Mouse (Mus musculus): ENCODE measurements around the gene Atn1. TPM values are rescaled to one million over a fixed set of nuclear protein-coding genes. Genes with fewer than 3 reads are reported as not detected.
A peak's percentile ranks its signal among the peaks of the same experiment; 100 is the strongest.

Gene Atn1
- polyA plus RNA-seq, 1 experiment = 83.5 TPM

GRCm38 (mm10) chr6:124795781-124796180 is 39.5 kb upstream of the Atn1 start:
- 79% methylated on average over 4 of the region's 4 CpGs for WGBS
- Histone ChIP-seq H3K4me3 (replicated peaks; ENCODE audit: insufficient read depth, low read depth, low read length) (no peak overlapping the region), H3K27me3 (ENCODE audit: control insufficient read depth, insufficient read depth, low read length) (no peaks in the 10 kb centered on the region), H3K27ac (ENCODE audit: insufficient read depth, low read length) (no peak overlapping the region), H3K4me1 (ENCODE audit: control insufficient read depth, insufficient read depth, low read length) (no peaks in the 10 kb centered on the region)
- TF ChIP-seq POLR2A (IDR thresholded peaks at IDR 0.05; ENCODE audit: borderline replicate concordance, insufficient read depth, low read length) (no peak), CTCF (IDR thresholded peaks at IDR 0.05; ENCODE audit: borderline replicate concordance, insufficient read depth, low read depth, low read length) (no peak)
- no peak for DNase-seq

- Histone ChIP-seq H3K4me3 (replicated peaks; ENCODE audit: insufficient read depth, low read depth, low read length) (no peak overlapping the region), H3K27ac (ENCODE audit: insufficient read depth, low read length) (no peak overlapping the region), H3K4me1 (ENCODE audit: control insufficient read depth, insufficient read depth, low read length) (peaks cover 7% of the 10 kb centered on the region; the same call in 1 of the 2 replicates), H3K27me3 (ENCODE audit: control insufficient read depth, insufficient read depth, low read length) (no peaks in the 10 kb centered on the region)
- WGBS = 91% methylated on average over 3 of the region's 3 CpGs
- no peak for DNase-seq
- TF ChIP-seq POLR2A (IDR thresholded peaks at IDR 0.05; ENCODE audit: borderline replicate concordance, insufficient read depth, low read length) = no peak
- TF ChIP-seq CTCF (IDR thresholded peaks at IDR 0.05; ENCODE audit: borderline replicate concordance, insufficient read depth, low read depth, low read length) = no peak
These were observed 35.6 kb upstream of the Atn1 start for GRCm38 (mm10) chr6:124791911-124792310.

DNA sequence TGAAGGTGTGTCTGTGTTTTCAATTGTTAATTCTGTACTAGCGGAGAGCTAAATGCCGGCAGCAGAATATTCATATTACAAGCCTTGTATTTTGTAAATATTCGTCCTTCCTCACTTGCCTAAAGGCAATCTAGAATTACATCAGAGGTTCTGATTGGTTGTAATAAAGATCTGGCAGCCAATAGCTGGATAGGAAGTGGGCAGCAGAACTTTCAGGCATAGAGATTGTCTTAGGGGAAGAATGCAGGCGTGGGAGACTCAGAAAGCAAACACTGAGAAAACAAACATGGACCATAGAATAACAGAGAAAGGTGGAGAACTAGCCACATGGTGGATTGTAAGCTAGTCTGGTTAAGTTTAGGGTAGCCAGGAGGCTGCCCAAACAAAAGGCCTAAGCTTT is 33.8 kb upstream of the Atn1 start:
- WGBS = 85% methylated on average over 4 of the region's 4 CpGs
- H3K27me3 ChIP-seq (ENCODE audit: control insufficient read depth, insufficient read depth, low read length) = no peaks in the 10 kb centered on the region
- no peak for DNase-seq

DNA sequence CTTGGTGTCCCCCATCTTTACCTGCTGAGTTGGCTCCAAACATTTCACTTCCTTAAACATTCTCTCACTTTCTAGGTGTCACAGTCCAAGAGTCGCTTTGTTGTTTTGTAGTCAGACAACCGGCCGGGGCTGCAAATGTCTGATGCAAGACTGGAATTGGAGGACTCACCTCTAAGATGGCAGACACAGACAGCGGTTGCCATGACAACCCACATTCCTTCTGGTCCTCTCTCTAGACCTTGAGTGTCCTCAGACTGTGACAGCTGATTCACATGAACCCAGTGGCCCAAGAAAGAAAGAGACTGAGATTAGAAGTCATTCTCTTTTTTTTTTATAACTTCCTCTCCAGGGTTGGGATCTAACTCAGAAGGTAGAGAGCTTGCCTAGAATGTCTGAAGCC is 33.2 kb upstream of the Atn1 start:
- no peak overlapping the region for H3K27ac ChIP-seq (ENCODE audit: insufficient read depth, low read length)
- WGBS = 77% methylated on average over 4 of the region's 4 CpGs
- no peak for TF ChIP-seq POLR2A (IDR thresholded peaks at IDR 0.05; ENCODE audit: borderline replicate concordance, insufficient read depth, low read length)
- no peak for TF ChIP-seq CTCF (IDR thresholded peaks at IDR 0.05; ENCODE audit: borderline replicate concordance, insufficient read depth, low read depth, low read length)
- no peak for DNase-seq
- H3K4me1 ChIP-seq (ENCODE audit: control insufficient read depth, insufficient read depth, low read length) = peaks cover 19% of the 10 kb centered on the region; the same call in 1 of the 2 replicates
- H3K27me3 ChIP-seq (ENCODE audit: control insufficient read depth, insufficient read depth, low read length) = no peaks in the 10 kb centered on the region
- H3K4me3 ChIP-seq (replicated peaks; ENCODE audit: insufficient read depth, low read depth, low read length) = no peak overlapping the region

More for the DNA sequence above, 33.8 kb upstream of the Atn1 start:
- peaks cover 19% of the 10 kb centered on the region; the same call in 1 of the 2 replicates for H3K4me1 ChIP-seq (ENCODE audit: control insufficient read depth, insufficient read depth, low read length)
- H3K4me3 ChIP-seq (replicated peaks; ENCODE audit: insufficient read depth, low read depth, low read length) = no peak overlapping the region
- TF ChIP-seq POLR2A (IDR thresholded peaks at IDR 0.05; ENCODE audit: borderline replicate concordance, insufficient read depth, low read length) = no peak
- TF ChIP-seq CTCF (IDR thresholded peaks at IDR 0.05; ENCODE audit: borderline replicate concordance, insufficient read depth, low read depth, low read length) = no peak
- H3K27ac ChIP-seq (ENCODE audit: insufficient read depth, low read length) = no peak overlapping the region

- peaks cover 19% of the 10 kb centered on the region; the same call in 1 of the 2 replicates for H3K4me1 ChIP-seq (ENCODE audit: control insufficient read depth, insufficient read depth, low read length)
- TF ChIP-seq CTCF (IDR thresholded peaks at IDR 0.05; ENCODE audit: borderline replicate concordance, insufficient read depth, low read depth, low read length) = no peak
- TF ChIP-seq POLR2A (IDR thresholded peaks at IDR 0.05; ENCODE audit: borderline replicate concordance, insufficient read depth, low read length) = no peak
- DNase-seq = peak; percentile 57
- 10% methylated on average over 10 of the region's 10 CpGs for whole genome bisulfite sequencing
- no peaks in the 10 kb centered on the region for H3K27me3 ChIP-seq (ENCODE audit: control insufficient read depth, insufficient read depth, low read length)
- H3K27ac ChIP-seq (ENCODE audit: insufficient read depth, low read length) = 0 out of 2 replicates have a peak overlapping the region, but pooled peaks have one; percentile 29
- H3K4me3 ChIP-seq (replicated peaks; ENCODE audit: insufficient read depth, low read depth, low read length) = no peak overlapping the region
These were observed 31.4 kb upstream of the Atn1 start for GRCm38 (mm10) chr6:124787722-124788121.

GRCm38 (mm10) chr6:124786756-124787420 is 30.6 kb upstream of the Atn1 start:
- peaks cover 19% of the 10 kb centered on the region; the same call in 1 of the 2 replicates for H3K4me1 ChIP-seq (ENCODE audit: control insufficient read depth, insufficient read depth, low read length)
- peak; percentile 88 to 93 for DNase-seq
- TF ChIP-seq CTCF (IDR thresholded peaks at IDR 0.05; ENCODE audit: borderline replicate concordance, insufficient read depth, low read depth, low read length) = no peak; the same call in 1 of the 2 replicates
- TF ChIP-seq POLR2A (IDR thresholded peaks at IDR 0.05; ENCODE audit: borderline replicate concordance, insufficient read depth, low read length) = no peak
- peak overlapping the region; percentile 62 for H3K27ac ChIP-seq (ENCODE audit: insufficient read depth, low read length)
- H3K4me3 ChIP-seq (replicated peaks; ENCODE audit: insufficient read depth, low read depth, low read length) = no peak overlapping the region
- WGBS = 6% methylated on average over 8 of the region's 8 CpGs
- H3K27me3 ChIP-seq (ENCODE audit: control insufficient read depth, insufficient read depth, low read length) = no peaks in the 10 kb centered on the region

DNA sequence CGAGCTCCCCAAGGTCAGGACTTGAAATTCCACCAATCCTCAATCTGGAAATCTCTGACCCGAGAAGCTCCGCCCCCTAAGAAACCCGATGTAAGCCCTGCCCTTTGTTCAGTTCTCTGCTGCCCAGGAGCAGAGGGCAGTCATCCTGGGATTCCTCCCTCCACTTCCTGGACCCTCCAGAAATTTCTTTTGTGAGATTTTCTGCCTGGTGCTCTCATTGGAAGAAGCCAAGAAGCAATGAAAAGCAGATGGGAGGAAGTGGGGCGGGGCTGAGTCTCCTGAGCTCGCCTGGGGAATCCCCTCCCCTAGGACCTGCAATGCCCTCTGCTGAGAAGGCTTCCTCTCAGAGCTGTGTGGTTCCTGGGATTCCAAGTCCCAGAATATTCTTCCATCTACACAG is 26.1 kb upstream of the Atn1 start:
- Histone ChIP-seq H3K27ac (ENCODE audit: insufficient read depth, low read length) (no peak overlapping the region), H3K4me1 (ENCODE audit: control insufficient read depth, insufficient read depth, low read length) (peaks cover 20% of the 10 kb centered on the region; the same call in 1 of the 2 replicates), H3K4me3 (replicated peaks; ENCODE audit: insufficient read depth, low read depth, low read length) (no peak overlapping the region), H3K27me3 (ENCODE audit: control insufficient read depth, insufficient read depth, low read length) (no peaks in the 10 kb centered on the region)
- no peak for DNase-seq
- TF ChIP-seq POLR2A (IDR thresholded peaks at IDR 0.05; ENCODE audit: borderline replicate concordance, insufficient read depth, low read length) = no peak
- no peak for TF ChIP-seq CTCF (IDR thresholded peaks at IDR 0.05; ENCODE audit: borderline replicate concordance, insufficient read depth, low read depth, low read length)
- WGBS = 30% methylated on average over 6 of the region's 6 CpGs

DNA sequence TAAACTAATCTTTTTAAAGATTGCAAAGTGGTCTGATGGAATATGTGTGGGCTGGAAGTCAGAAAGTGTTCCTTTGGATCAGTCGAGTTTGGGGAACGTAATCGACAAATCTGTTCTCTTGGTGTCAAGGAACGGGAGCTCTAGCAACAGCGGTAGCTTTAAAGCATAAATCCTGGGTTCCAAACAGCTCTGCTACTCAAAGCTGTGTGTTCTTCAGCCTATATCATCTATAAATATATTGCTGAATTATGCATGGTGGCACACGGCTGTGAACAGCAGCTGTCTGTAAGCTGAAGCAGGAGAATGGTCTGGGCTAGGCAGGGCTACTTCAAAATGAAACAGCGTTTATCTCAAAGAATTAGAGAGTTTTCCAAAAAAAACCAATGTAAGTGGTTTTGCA is 24.6 kb upstream of the Atn1 start:
- Histone ChIP-seq H3K4me1 (ENCODE audit: control insufficient read depth, insufficient read depth, low read length) (peaks cover 7% of the 10 kb centered on the region; the same call in 1 of the 2 replicates), H3K27me3 (ENCODE audit: control insufficient read depth, insufficient read depth, low read length) (no peaks in the 10 kb centered on the region), H3K4me3 (replicated peaks; ENCODE audit: insufficient read depth, low read depth, low read length) (no peak overlapping the region), H3K27ac (ENCODE audit: insufficient read depth, low read length) (no peak overlapping the region)
- DNase-seq = no peak
- WGBS = 92% methylated on average over 7 of the region's 7 CpGs
- no peak for TF ChIP-seq POLR2A (IDR thresholded peaks at IDR 0.05; ENCODE audit: borderline replicate concordance, insufficient read depth, low read length)
- no peak for TF ChIP-seq CTCF (IDR thresholded peaks at IDR 0.05; ENCODE audit: borderline replicate concordance, insufficient read depth, low read depth, low read length)

Data from cerebellum, adult 2 months (tissue).